Mouse (Mus musculus) hindbrain, embryonic 15.5 days (tissue): ENCODE measurements around the gene Gm12248. TPM values are rescaled to one million over a fixed set of nuclear protein-coding genes. Genes with fewer than 3 reads are reported as not detected.

Source experiments
- ATAC-seq: fragments of 200-750 bp; cut with Nextera tagmentation; 2 replicates; pipeline ENCODE4 v1.8.0; 2017; ENCODE audit warnings: low read depth, moderate number of reproducible peaks, moderate TSS enrichment; ENCODE audit not compliant: low FRiP score
- H3K27ac ChIP-seq: fragments of 300-500 bp; sonication (generic); replicated peaks from 2 replicates; pipeline ENCODE4 v1.5.1; 2015; ENCODE audit warnings: mild to moderate bottlenecking, inconsistent platforms
- H3K27me3 ChIP-seq: fragments of 300-500 bp; sonication (generic); 2 replicates; pipeline ENCODE4 v1.6.1; 2015; ENCODE audit warnings: control low read depth, inconsistent platforms
- H3K36me3 ChIP-seq: fragments of 300-500 bp; sonication (generic); 2 replicates; pipeline ENCODE4 v1.6.1; 2015; ENCODE audit warnings: control low read depth, inconsistent platforms
- H3K4me1 ChIP-seq: fragments of 300-500 bp; sonication (generic); replicated peaks from 2 replicates; pipeline ENCODE4 v1.6.1; 2015; ENCODE audit warnings: control low read depth, inconsistent platforms
- H3K4me2 ChIP-seq: fragments of 300-500 bp; sonication (generic); 2 replicates; pipeline ENCODE4 v1.6.1; 2015; ENCODE audit warnings: moderate library complexity, mild to moderate bottlenecking, inconsistent platforms
- H3K4me3 ChIP-seq: fragments of 300-500 bp; sonication (generic); 2 replicates; pipeline ENCODE4 v1.5.1; 2015; ENCODE audit warnings: mild to moderate bottlenecking, inconsistent platforms
- H3K9ac ChIP-seq: fragments of 300-500 bp; sonication (generic); 2 replicates; pipeline ENCODE4 v1.6.1; 2015; ENCODE audit warnings: inconsistent platforms
- H3K9me3 ChIP-seq: fragments of 300-500 bp; sonication (generic); 2 replicates; pipeline ENCODE4 v1.6.1; 2016; ENCODE audit warnings: control low read depth, inconsistent platforms
- WGBS: fragments of 180-500 bp; shearing (Covaris S2); methylation state at CpG from one replicate; pipeline ENCODE4 v1.1.7; 2015; 5-methylcytosine and 5-hydroxymethylcytosine counted together
- polyA plus RNA-seq: library from polyadenylated mRNA; unstranded; fragments of >200 nt; fragmentation: Nextera tagmentation; extraction: Ambion mirVana; gene quantifications from 2 replicates; pipeline ENCODE4 v1.2.1, GENCODE M21; 2015

Gm12248 gene
- 0.16 TPM in 1 of 2 replicates, not detected in the other for polyA plus RNA-seq

DNA sequence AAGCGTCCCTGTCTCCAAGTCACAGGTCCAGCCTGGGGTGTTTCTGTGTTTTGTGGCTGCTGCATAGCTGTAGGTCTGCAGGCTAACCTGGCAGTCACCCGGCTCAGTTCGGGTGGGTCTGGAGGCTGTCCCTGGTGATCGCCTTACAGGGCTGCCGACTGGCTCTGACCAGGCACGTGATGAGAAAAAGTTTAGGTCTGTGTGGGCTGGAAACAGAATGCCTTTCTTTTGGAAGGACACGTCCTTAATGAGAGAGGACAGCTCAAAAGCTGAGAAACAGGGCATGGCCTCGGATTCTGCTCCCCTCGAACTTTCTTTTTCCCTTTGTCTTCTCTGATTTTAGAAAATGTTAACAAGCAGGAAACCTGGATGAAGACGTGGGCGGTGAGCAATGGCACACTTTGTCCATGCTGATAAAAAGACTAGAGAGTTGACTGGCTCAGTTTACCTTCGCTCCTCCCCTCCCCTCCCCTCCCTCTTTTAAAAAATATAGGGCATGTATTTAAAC, at the start of gene Gm12248:
TSS of gene Gm12248 (minus strand) at position 114 of the 508 bp plus-strand sequence.
- Histone ChIP-seq H3K9me3 (no peaks in the 10 kb centered on the region), H3K36me3 (no peaks in the 10 kb centered on the region), H3K27ac (no peak within 1 kb of the TSS), H3K4me2 (no peak within 1 kb of the TSS), H3K4me1 (peaks cover 5% of the 10 kb centered on the region; the same call in 1 of the 2 replicates), H3K9ac (no peak within 1 kb of the TSS), H3K27me3 (0 out of 2 replicates have a peak, but pooled peaks cover 3% of the 10 kb centered on the region), H3K4me3 (no peak within 1 kb of the TSS)
- 28% methylated on average over 12 of the region's 12 CpGs for WGBS
- no peak for ATAC-seq

DNA sequence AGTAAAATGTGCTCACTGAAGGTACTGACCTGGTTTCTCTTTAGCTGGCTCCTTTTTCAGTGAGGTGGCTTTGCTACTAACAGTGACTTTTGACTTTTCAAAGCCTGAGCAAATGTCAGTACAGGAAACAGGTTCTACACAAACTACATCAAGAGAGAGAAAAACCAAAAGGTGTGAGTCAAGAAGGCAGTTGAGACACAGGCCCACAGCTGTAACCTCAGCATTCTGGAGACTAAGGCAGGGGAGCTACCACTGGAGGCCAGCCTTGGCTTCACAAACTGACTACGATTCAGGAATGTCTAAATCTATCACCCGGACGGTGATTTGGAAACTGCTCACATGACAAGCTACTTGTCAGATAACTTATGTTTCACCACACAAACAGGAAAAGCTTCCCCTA, 46.5 kb upstream of the Gm12248 start:
- ATAC-seq, result no peak
- Histone ChIP-seq H3K27me3 (no peaks in the 10 kb centered on the region), H3K27ac (no peak overlapping the region), H3K36me3 (peaks cover 84% of the 10 kb centered on the region), H3K4me2 (no peak overlapping the region), H3K9ac (no peak overlapping the region), H3K4me1 (no peaks in the 10 kb centered on the region), H3K4me3 (no peak overlapping the region), H3K9me3 (no peaks in the 10 kb centered on the region)
- WGBS, result 90% methylated on average over 3 of the region's 3 CpGs

DNA sequence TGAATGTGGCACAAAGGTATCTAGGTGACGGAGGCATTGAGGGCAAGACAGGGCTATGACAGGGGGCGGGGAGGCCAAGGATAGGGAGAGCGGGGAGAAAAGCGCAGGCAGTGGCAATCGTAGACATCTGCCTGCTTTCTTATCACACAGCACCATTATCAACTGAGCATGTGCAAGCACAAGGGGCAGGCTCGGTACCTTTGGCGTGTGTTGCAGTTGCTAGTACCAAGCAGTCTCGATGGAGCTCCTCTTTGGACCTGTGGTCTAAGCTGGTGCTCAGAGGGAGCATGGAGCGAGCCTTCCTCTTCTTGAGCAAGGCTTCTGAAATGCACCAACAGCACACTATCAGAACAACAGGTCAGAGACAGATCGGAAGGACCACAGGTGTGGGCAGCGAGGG, 45.9 kb upstream of the Gm12248 start:
- WGBS, result 75% methylated on average over 11 of the region's 11 CpGs
- Histone ChIP-seq H3K9me3 (no peaks in the 10 kb centered on the region), H3K4me3 (no peak overlapping the region), H3K36me3 (peaks cover 84% of the 10 kb centered on the region), H3K27me3 (no peaks in the 10 kb centered on the region), H3K4me1 (no peaks in the 10 kb centered on the region), H3K27ac (no peak overlapping the region), H3K9ac (no peak overlapping the region), H3K4me2 (no peak overlapping the region)
- ATAC-seq, result no peak

DNA sequence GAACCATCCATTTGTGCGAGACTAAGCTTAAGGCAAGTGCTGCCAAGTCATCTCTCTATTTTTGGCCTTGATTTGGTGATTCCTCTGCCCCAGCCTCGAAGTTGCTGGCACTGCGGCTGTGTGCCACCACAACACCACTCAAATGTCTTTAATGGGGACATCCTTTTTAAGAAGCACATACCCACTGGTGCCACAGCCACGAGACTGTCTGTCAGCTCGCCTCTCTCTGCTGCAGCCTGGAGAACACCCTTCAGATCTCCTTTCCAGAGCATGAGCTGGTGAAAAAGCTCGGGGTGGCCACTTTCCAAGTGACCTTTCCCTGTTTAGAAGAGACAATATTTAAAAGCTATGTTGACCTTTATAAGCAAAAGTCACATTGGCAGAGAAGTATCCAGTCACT, 43.7 kb upstream of the Gm12248 start:
- H3K36me3 ChIP-seq, result peaks cover 89% of the 10 kb centered on the region
- H3K27me3 ChIP-seq, result no peaks in the 10 kb centered on the region
- no peak overlapping the region for H3K4me2 ChIP-seq
- WGBS, result 96% methylated on average over 6 of the region's 6 CpGs
- no peaks in the 10 kb centered on the region for H3K9me3 ChIP-seq
- no peaks in the 10 kb centered on the region for H3K4me1 ChIP-seq
- no peak overlapping the region for H3K27ac ChIP-seq
- no peak overlapping the region for H3K9ac ChIP-seq
- ATAC-seq, result no peak
- H3K4me3 ChIP-seq, result no peak overlapping the region

DNA sequence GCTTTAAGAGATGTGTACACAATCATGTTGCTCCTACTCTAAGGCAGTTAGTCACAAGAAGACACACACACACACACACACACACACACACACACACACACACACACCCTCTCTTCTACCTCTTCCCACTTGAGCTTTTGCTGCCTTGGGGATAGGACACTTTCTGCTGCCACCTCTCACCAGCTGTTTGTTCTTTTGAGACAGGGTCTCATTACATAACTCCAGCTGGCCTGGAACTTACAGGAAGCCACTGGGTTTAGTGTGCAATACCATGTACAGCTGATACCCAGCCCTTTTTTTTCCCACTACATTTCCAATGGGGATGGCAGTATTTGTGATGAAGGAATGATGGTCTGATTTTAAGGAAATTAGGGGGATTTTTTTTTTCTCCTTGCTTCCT, 42.4 kb upstream of the Gm12248 start:
- no peak overlapping the region for H3K9ac ChIP-seq
- H3K27ac ChIP-seq, result no peak overlapping the region
- no peak overlapping the region for H3K4me3 ChIP-seq
- no peaks in the 10 kb centered on the region for H3K4me1 ChIP-seq
- ATAC-seq, result no peak
- peaks cover 88% of the 10 kb centered on the region for H3K36me3 ChIP-seq
- no peak overlapping the region for H3K4me2 ChIP-seq
- H3K9me3 ChIP-seq, result no peaks in the 10 kb centered on the region
- H3K27me3 ChIP-seq, result no peaks in the 10 kb centered on the region

DNA sequence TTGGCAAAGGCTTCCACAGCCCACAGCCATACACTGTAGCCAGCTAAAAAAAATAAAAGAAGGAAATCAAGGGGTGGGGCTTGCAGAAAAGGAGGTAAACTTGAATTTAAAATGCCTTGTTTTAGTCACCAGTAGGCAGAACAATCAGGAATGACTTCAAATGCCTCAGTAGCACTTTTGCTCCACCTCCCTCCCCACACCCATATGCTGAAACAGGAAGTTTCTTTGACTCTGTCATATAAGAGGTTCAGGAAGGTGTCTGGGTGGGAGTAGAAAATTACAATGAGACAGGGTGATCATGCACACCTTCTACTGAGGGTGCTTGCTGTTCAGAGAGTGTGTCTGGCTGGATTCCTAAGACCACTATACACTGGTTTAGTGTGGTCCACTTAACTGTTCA, 41.9 kb upstream of the Gm12248 start:
- Histone ChIP-seq H3K4me3 (no peak overlapping the region), H3K27ac (no peak overlapping the region), H3K4me1 (no peaks in the 10 kb centered on the region), H3K36me3 (peaks cover 90% of the 10 kb centered on the region), H3K27me3 (no peaks in the 10 kb centered on the region), H3K9ac (no peak overlapping the region), H3K4me2 (no peak overlapping the region), H3K9me3 (no peaks in the 10 kb centered on the region)
- no peak for ATAC-seq

DNA sequence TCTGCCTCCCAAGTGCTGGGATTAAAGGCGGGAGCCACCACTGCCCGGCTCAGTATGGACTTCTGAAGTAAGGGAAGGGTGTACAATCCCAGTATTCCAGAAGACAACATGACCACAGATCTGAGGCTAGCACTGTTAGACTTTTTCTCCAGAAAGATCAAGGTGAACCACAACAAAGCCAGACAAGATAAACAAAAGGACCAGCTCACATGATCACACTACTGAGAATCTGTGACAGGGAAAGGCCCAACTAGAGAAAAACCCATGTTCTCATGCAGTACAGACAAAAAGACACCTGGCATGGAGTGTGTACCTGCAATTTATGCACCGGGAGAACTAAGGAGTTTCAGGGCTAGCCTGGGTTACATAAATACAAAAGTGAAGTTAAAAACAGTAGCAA, 39.1 kb upstream of the Gm12248 start:
- WGBS, result 96% methylated on average over 3 of the region's 3 CpGs
- no peak overlapping the region for H3K4me3 ChIP-seq
- H3K9ac ChIP-seq, result no peak overlapping the region
- no peak overlapping the region for H3K27ac ChIP-seq
- H3K9me3 ChIP-seq, result no peaks in the 10 kb centered on the region
- H3K27me3 ChIP-seq, result no peaks in the 10 kb centered on the region
- peaks cover 88% of the 10 kb centered on the region for H3K36me3 ChIP-seq
- H3K4me2 ChIP-seq, result no peak overlapping the region
- no peak for ATAC-seq
- no peaks in the 10 kb centered on the region for H3K4me1 ChIP-seq

DNA sequence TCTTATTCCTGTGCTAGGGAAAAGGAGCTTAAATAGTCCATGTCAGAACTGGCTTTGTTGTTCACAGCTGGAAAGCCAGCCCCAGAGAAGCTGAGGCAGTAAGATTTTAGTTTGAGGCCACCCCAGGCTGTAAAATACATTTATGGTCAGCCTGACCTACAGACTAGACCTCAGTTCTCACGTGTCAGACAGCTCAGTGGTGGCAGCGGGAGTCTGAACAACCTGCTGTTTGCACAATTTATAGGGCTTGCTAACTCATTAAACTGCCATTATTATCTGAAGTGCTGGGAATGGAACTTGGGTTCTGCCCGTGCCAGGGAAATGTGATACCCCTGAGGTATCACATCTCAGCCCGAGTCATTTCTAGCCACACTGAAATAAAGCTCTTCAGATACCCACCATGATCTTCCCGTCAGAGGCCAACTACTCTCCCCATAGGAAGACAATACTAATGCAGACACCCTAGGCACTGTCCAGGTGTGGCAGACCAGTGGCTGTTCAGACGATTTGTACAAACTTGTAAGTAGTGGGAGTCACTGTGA, 36.4 kb upstream of the Gm12248 start:
- H3K27ac ChIP-seq, result no peak overlapping the region
- no peak overlapping the region for H3K4me2 ChIP-seq
- no peak overlapping the region for H3K9ac ChIP-seq
- no peaks in the 10 kb centered on the region for H3K9me3 ChIP-seq
- H3K36me3 ChIP-seq, result peaks cover 78% of the 10 kb centered on the region
- 87% methylated on average over 6 of the region's 6 CpGs for WGBS
- no peak for ATAC-seq
- H3K27me3 ChIP-seq, result no peaks in the 10 kb centered on the region
- no peak overlapping the region for H3K4me3 ChIP-seq
- H3K4me1 ChIP-seq, result no peaks in the 10 kb centered on the region

DNA sequence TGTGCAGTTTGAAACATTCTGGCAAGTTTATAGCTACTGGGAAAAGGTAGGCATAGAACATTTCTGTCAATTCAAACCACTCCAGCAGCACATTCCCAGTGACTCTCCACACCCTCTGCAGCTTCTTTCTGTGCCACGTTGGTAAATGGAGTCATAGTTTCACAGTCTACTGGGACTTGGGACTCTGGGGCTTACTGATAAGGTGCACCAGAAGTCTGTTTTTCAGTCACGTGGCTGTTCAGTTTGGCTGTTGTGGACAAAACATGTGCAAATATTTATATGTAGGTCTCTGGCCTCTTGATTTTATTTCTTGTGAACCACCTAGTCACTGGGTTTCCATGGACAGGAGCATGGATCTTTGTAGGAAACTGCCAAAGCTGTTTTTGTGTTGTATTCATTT, 34.6 kb upstream of the Gm12248 start:
- Histone ChIP-seq H3K9ac (no peak overlapping the region), H3K4me2 (no peak overlapping the region), H3K27me3 (no peaks in the 10 kb centered on the region), H3K9me3 (no peaks in the 10 kb centered on the region), H3K4me1 (no peaks in the 10 kb centered on the region), H3K27ac (no peak overlapping the region), H3K36me3 (peaks cover 81% of the 10 kb centered on the region), H3K4me3 (no peak overlapping the region)
- WGBS, result 88% methylated on average over 2 of the region's 2 CpGs
- no peak for ATAC-seq

DNA sequence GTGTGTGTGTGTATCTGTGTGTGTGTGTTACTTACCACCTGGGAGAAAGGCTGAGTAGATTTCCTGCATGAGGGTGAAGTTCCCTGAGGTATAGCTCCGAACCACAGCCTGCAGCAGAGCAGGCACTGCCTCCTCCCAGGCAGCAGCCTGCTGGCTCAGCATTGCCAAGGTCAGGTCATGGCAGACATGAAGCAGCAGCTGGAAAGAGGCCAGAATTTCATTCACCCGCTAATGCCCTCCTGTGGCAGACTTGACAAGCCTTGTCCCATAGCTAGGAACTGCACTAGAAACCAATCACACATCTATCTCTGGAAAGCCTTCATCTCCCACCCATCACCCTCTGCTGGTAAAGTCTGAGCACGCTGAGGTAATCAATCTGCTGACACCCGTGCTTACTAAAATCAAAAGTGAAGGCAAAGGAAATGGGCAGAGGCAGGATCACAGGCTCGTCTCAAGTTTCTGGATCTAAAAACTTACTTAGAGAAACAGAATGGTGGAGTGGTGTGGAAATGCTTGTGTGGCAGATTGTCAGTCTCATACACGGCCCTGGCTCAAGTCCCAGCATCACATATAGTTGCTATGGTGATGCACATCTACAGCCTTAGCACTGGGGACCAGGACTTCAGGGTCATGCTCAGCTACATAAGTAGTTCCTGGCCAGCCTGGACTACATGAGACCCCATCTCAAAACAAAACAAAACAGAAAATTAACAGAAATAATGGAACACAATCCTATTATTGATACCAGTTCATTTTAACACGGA, 33.6 kb upstream of the Gm12248 start:
- peaks cover 76% of the 10 kb centered on the region for H3K36me3 ChIP-seq
- no peak overlapping the region for H3K27ac ChIP-seq
- no peak overlapping the region for H3K4me2 ChIP-seq
- H3K27me3 ChIP-seq, result no peaks in the 10 kb centered on the region
- ATAC-seq, result no peak
- no peaks in the 10 kb centered on the region for H3K9me3 ChIP-seq
- H3K4me1 ChIP-seq, result no peaks in the 10 kb centered on the region
- WGBS, result 65% methylated on average over 7 of the region's 7 CpGs
- no peak overlapping the region for H3K4me3 ChIP-seq
- H3K9ac ChIP-seq, result no peak overlapping the region

DNA sequence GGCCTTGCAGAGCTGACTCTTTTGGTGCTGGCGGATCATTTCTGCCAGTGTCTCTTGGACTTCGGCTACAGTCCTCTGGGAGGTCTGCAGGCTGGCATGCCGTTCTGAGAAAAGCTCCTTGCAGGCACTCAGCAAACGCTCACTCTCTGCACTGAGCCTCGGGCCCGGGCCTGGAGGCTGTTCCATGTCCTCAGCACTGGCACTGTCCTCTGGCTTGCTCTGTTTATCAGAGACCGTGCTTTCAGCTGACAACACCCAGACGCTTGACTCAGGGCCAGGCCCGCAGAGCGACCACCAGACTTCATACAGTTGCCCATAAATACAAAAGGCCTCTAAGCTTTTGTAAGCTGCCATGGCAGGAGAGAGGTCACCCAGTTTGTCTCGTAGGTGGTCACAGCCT, 32.1 kb upstream of the Gm12248 start:
- WGBS, result 73% methylated on average over 11 of the region's 11 CpGs

DNA sequence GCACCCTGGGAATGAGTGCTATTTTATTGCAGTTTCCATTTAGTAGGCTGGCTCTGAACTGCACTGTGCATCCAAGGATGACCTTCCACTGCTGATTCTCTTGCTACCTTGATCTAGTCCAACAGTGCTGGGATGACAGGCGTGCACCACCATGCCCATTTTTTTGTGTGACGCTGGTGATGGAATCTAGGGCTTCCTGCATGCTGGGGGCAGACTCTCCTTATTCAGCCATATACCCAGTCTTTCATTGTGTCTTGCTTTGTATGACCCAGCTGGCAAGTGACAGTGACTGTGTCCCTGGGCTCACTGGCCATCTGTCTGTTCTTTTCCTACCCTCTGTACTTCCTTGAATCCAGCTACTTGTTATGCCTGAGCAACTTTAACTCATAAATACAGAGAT, 30.8 kb upstream of the Gm12248 start:
- Histone ChIP-seq H3K27ac (no peak overlapping the region), H3K27me3 (no peaks in the 10 kb centered on the region), H3K4me1 (no peaks in the 10 kb centered on the region), H3K9ac (no peak overlapping the region), H3K4me2 (no peak overlapping the region), H3K9me3 (no peaks in the 10 kb centered on the region), H3K36me3 (peaks cover 73% of the 10 kb centered on the region), H3K4me3 (no peak overlapping the region)
- no peak for ATAC-seq
- WGBS, result 93% methylated on average over 2 of the region's 2 CpGs

More for the DNA sequence above, 32.1 kb upstream of the Gm12248 start:
- Histone ChIP-seq H3K9ac (no peak overlapping the region), H3K4me3 (no peak overlapping the region), H3K27ac (no peak overlapping the region), H3K4me1 (no peaks in the 10 kb centered on the region), H3K36me3 (peaks cover 78% of the 10 kb centered on the region), H3K9me3 (no peaks in the 10 kb centered on the region), H3K4me2 (no peak overlapping the region), H3K27me3 (no peaks in the 10 kb centered on the region)
- ATAC-seq, result no peak
